Mouse (Mus musculus) brain, embryonic 14.5 days (tissue): ENCODE results near the gene Myom1.

Experiments used
- CTCF ChIP-seq: fragments of 200-500 bp; IDR thresholded peaks from 2 replicates; pipeline ENCODE4 v1.5.1; 2012; ENCODE audit warnings: inconsistent platforms, mild to moderate bottlenecking, moderate library complexity, borderline replicate concordance; ENCODE audit not compliant: insufficient read depth, insufficient read length; ENCODE audit errors: extremely low read depth
- POLR2A ChIP-seq: fragments of 200-500 bp; IDR thresholded peaks from 2 replicates; pipeline ENCODE4 v1.6.1; 2012; ENCODE audit warnings: mild to moderate bottlenecking, inconsistent platforms, borderline replicate concordance; ENCODE audit not compliant: poor library complexity, insufficient read depth, insufficient read length, severe bottlenecking; ENCODE audit errors: extremely low read depth

GRCm38 (mm10) chr17:70973398-70973797, 29.0 kb upstream of the Myom1 start:
- TF ChIP-seq POLR2A (no peak), CTCF (no peak)
